Mouse (Mus musculus) hindbrain, embryonic 13.5 days (tissue): ENCODE results near the gene Prm1. TPM values are rescaled to one million over a fixed set of nuclear protein-coding genes. Genes with fewer than 3 reads are reported as not detected.

Source experiments
- ATAC-seq: fragments of 200-750 bp; cut with Nextera tagmentation; 2 replicates; pipeline ENCODE4 v1.8.0; 2017; ENCODE audit warnings: moderate TSS enrichment; ENCODE audit not compliant: low FRiP score
- H3K27ac ChIP-seq: fragments of 300-500 bp; sonication (generic); 2 replicates; pipeline ENCODE4 v1.5.1; 2015; ENCODE audit warnings: inconsistent platforms, mild to moderate bottlenecking, moderate library complexity
- H3K27me3 ChIP-seq: fragments of 300-500 bp; sonication (generic); 2 replicates; pipeline ENCODE4 v1.6.1; 2015; ENCODE audit warnings: mild to moderate bottlenecking, inconsistent platforms
- H3K36me3 ChIP-seq: fragments of 300-500 bp; sonication (generic); 2 replicates; pipeline ENCODE4 v1.6.1; 2015; ENCODE audit warnings: mild to moderate bottlenecking, inconsistent platforms
- H3K4me1 ChIP-seq: fragments of 300-500 bp; sonication (generic); replicated peaks from 2 replicates; pipeline ENCODE4 v1.6.1; 2015; ENCODE audit warnings: inconsistent platforms
- H3K4me2 ChIP-seq: fragments of 300-500 bp; sonication (generic); 2 replicates; pipeline ENCODE4 v1.6.1; 2015; ENCODE audit warnings: inconsistent platforms, mild to moderate bottlenecking, moderate library complexity
- H3K4me3 ChIP-seq: fragments of 300-500 bp; sonication (generic); 2 replicates; pipeline ENCODE4 v1.5.1; 2015; ENCODE audit warnings: mild to moderate bottlenecking, inconsistent platforms
- H3K9ac ChIP-seq: fragments of 300-500 bp; sonication (generic); 2 replicates; pipeline ENCODE4 v1.6.1; 2015; ENCODE audit warnings: mild to moderate bottlenecking, inconsistent platforms
- H3K9me3 ChIP-seq: fragments of 300-500 bp; sonication (generic); 2 replicates; pipeline ENCODE4 v1.6.1; 2016; ENCODE audit warnings: inconsistent platforms
- WGBS: fragments of 180-500 bp; shearing (Covaris S2); methylation state at CpG from one replicate; pipeline ENCODE4 v1.1.7; 2015; 5-methylcytosine and 5-hydroxymethylcytosine counted together
- polyA plus RNA-seq: library from polyadenylated mRNA; unstranded; fragments of >200 nt; fragmentation: Nextera tagmentation; extraction: Ambion mirVana; gene quantifications from 2 replicates; pipeline ENCODE4 v1.2.1, GENCODE M21; 2015

Gene Prm1
- polyA plus RNA-seq, 1 experiment from 2014 or later: not detected

DNA sequence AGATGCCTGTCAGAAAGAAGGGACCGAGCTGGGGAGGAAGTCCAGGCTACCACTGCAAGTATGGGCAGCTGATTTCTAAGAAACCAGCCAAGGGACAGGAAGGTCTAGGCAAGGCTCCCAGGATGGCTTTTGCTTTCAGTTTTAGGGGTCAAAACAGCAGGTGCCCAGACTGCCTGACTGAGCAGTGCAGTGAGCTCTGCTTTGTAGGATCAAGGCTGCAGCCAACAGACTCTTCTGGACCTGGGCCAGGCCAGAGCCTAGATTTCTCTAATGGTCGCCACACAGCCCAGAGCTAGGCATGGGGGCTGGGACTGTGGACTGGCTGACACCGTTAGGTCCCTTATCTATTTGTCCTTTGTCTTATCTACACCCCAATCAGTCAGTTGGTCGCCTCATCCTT is 30.9 kb downstream of the Prm1 start:
- no peak for ATAC-seq
- Histone ChIP-seq H3K9me3 (no peaks in the 10 kb centered on the region), H3K4me2 (no peak overlapping the region), H3K27me3 (no peaks in the 10 kb centered on the region), H3K4me3 (no peak overlapping the region), H3K27ac (no peak overlapping the region), H3K4me1 (no peaks in the 10 kb centered on the region), H3K36me3 (no peaks in the 10 kb centered on the region), H3K9ac (no peak overlapping the region)
- 72% methylated on average over 4 of the region's 4 CpGs for WGBS

DNA sequence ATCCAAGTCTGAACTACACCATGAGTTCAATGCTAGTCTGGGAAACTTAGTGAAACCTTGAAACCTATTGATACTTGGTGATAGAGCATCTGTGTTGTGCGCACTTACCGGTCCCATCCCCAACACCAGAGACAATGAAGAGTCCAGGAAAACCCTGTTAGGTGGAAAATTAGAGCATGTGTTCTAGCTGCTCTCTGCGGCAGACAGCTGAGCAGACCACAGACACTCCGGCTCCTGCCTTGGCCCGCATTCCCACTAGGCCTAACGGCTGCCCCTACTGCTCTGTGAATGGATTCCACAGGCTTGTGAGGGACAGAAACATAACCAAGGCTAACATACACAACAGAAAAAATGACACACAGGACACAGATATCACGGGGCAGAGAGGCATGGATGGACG is 32.1 kb downstream of the Prm1 start:
- no peak overlapping the region for H3K4me2 ChIP-seq
- WGBS: 93% methylated on average over 8 of the region's 8 CpGs

DNA sequence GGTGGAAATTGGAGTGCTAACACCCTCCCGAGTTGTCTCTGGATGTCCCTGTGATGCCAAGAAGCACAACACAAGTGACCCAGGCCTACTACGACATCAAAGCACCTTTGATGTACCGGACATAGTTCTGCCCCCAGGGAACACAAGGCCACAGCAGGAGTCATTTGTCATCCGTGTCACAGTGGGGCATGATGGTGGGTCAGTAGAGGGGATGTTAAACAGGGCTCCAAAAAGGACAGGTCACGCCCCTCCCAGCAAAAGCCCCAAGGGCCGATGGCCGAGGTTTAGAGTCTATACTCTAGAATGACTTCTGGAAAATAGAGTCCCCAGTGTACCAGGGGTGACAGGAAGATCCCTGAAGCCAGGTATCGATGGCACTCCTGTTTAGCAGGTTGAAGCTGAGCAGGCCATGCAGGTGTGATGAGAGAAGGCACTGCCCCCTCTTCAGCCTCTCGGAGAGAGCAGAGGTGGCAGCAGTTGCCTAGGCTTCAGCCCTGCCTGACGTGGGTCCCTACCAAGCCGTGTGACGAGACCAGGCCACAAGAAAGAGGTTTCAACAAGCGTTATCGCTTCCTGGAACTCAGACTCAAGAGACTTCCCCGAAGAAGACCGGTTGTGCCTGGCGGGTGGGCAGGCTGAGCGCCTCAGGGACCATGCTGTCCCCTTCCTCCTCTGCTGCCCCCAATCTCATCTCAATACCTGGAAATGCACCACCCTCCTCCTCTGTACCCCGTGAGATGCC is 33.7 kb downstream of the Prm1 start:
- no peaks in the 10 kb centered on the region for H3K36me3 ChIP-seq
- no peak overlapping the region for H3K4me3 ChIP-seq
- no peak for ATAC-seq
- no peaks in the 10 kb centered on the region for H3K9me3 ChIP-seq
- H3K4me2 ChIP-seq: no peak overlapping the region
- H3K27ac ChIP-seq: no peak overlapping the region
- 53% methylated on average over 19 of the region's 19 CpGs for WGBS
- H3K4me1 ChIP-seq: no peaks in the 10 kb centered on the region
- H3K27me3 ChIP-seq: 0 out of 2 replicates have a peak, but pooled peaks cover 4% of the 10 kb centered on the region
- no peak overlapping the region for H3K9ac ChIP-seq

More for the DNA sequence above, 32.1 kb downstream of the Prm1 start:
- Histone ChIP-seq H3K36me3 (no peaks in the 10 kb centered on the region), H3K27me3 (0 out of 2 replicates have a peak, but pooled peaks cover 4% of the 10 kb centered on the region), H3K4me3 (no peak overlapping the region), H3K27ac (no peak overlapping the region), H3K4me1 (no peaks in the 10 kb centered on the region), H3K9ac (no peak overlapping the region), H3K9me3 (no peaks in the 10 kb centered on the region)
- no peak for ATAC-seq

DNA sequence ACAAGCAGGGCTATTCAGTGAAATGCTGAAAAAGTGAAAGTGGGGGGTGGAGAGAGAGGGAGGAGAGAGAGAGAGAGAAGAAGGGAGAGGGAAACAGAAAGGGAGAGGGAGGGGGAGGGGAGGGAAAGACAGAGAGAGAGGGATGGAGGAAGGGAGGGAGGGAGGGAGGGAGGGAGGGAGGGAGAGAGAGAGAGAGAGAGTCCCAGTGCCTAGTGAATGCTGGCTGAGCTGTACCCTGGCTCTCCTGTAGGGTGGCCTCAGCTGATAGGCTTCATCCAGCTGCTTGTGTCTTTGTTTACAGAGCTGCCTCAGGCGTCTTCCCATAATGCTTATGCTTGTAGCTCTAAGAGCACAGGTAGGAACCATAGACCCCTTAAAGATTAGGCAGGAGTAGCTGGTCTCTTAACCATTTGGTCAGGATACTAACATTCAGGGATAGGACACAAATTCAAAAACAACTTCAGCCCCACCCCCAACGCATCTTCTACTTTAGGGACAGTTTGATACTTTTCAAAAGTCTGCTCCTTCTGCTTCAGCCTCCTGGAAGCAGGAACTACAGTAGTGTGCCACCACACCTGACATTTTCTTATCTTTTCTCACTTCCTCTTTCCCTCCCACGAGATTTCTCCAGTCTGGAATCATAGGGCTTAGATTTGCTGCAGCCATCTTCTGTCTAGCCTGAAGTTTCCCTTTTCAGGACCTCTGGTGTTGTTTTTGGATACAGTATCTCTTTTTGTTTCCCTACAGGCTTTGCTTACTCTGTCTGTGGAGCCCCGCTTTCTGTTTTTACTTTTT is 34.9 kb downstream of the Prm1 start:
- H3K27me3 ChIP-seq: 0 out of 2 replicates have a peak, but pooled peaks cover 4% of the 10 kb centered on the region
- WGBS: 48% methylated on average over 4 of the region's 4 CpGs
- H3K4me3 ChIP-seq: no peak overlapping the region
- no peaks in the 10 kb centered on the region for H3K36me3 ChIP-seq
- H3K4me1 ChIP-seq: no peaks in the 10 kb centered on the region
- no peak overlapping the region for H3K27ac ChIP-seq
- H3K4me2 ChIP-seq: no peak overlapping the region
- no peak for ATAC-seq
- H3K9ac ChIP-seq: no peak overlapping the region
- no peaks in the 10 kb centered on the region for H3K9me3 ChIP-seq

DNA sequence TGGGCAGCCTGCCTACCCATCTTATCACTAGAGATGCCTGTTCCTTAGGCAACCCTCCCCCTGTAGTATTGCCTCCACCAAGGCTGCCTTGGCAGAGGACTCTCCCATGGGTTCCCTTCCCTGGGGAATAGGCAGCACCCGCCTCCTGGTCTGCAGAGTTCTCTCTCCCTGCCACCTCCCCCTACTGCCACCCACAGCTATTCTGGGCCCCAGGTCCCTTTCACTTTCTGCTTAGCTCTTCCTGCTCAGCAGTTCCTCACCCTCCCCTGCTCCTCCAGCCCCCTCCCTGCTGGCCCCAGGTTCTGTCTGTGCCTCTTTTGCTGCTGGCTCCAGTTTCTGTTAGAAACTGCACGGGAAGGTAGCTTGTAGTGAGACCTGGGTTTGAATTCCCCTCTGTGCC is 36.0 kb downstream of the Prm1 start:
- WGBS: 33% methylated on average over 2 of the region's 2 CpGs
- no peak for ATAC-seq
- no peaks in the 10 kb centered on the region for H3K9me3 ChIP-seq
- no peak overlapping the region for H3K4me2 ChIP-seq
- no peak overlapping the region for H3K9ac ChIP-seq
- no peaks in the 10 kb centered on the region for H3K36me3 ChIP-seq
- H3K27ac ChIP-seq: no peak overlapping the region
- no peaks in the 10 kb centered on the region for H3K4me1 ChIP-seq
- H3K27me3 ChIP-seq: 0 out of 2 replicates have a peak, but pooled peaks cover 4% of the 10 kb centered on the region
- H3K4me3 ChIP-seq: no peak overlapping the region

DNA sequence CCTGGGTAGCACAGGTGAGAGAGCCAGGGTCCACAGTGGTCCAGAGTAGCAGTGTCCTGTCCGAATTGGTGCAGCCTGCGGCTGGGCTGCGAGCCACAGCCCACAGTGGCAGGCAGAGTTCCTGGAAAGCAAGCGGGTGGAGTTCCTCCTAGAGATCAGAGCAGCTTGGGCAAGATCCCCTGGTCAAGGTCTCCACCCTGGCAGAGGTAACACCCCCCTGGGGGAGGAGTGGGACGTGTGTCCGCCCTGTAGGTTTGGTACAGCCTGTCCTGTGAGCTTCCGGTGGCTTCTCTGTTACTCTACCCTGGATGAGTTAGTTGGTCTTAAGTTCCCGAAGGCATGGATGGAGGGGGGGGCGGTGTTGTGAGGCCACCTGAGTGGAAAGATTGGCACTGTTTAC is 36.8 kb downstream of the Prm1 start:
- Histone ChIP-seq H3K9ac (no peak overlapping the region), H3K4me1 (no peaks in the 10 kb centered on the region), H3K4me3 (no peak overlapping the region), H3K4me2 (no peak overlapping the region), H3K36me3 (no peaks in the 10 kb centered on the region), H3K9me3 (no peaks in the 10 kb centered on the region), H3K27me3 (0 out of 2 replicates have a peak, but pooled peaks cover 4% of the 10 kb centered on the region), H3K27ac (no peak overlapping the region)
- 69% methylated on average over 9 of the region's 9 CpGs for WGBS
- no peak for ATAC-seq

DNA sequence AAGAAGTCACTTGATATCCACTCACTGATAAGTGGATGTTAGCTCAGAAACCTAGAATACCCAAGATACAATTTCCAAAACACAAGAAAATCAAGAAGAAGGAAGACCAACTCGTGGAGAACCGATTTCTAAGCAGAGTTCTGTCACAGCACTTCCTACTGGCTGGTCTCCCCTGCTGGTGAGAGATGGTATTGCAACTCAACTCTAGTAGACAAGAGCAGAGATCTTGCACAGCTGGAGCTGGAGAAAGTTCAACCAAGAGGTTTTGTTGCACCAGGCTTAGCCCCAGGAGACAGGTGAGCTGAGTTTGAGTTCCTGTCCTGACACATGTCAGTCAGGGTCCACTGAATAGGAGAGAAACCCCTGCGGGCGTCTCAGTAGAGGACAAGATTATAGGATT is 38.5 kb downstream of the Prm1 start:
- H3K4me2 ChIP-seq: no peak overlapping the region
- no peak overlapping the region for H3K4me3 ChIP-seq
- no peaks in the 10 kb centered on the region for H3K36me3 ChIP-seq
- no peak for ATAC-seq
- H3K27me3 ChIP-seq: 0 out of 2 replicates have a peak, but pooled peaks cover 4% of the 10 kb centered on the region
- H3K9me3 ChIP-seq: no peaks in the 10 kb centered on the region
- H3K9ac ChIP-seq: no peak overlapping the region
- 40% methylated on average over 4 of the region's 4 CpGs for WGBS
- H3K4me1 ChIP-seq: no peaks in the 10 kb centered on the region
- no peak overlapping the region for H3K27ac ChIP-seq

DNA sequence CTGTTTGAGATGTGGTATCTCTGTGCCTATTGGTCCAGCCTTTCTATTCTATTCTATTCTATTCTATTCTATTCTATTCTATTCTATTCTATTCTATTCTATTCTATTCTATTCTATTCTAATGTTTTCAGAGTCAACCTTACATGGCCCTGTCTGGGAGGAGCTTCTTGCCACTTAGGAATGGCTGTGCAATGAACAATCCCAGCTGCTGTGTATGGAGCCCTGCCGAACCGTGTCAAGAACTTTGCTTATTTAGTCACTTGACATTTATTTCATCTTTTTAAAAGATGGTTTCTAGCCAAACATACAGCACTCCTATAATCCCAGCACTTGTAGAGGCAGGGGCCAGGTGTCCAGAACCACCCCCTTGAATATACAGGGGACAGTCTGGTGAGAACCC is 41.3 kb downstream of the Prm1 start:
- Histone ChIP-seq H3K4me1 (no peaks in the 10 kb centered on the region; the same call in 1 of the 2 replicates), H3K4me3 (no peak overlapping the region), H3K27ac (no peak overlapping the region), H3K9ac (no peak overlapping the region), H3K27me3 (0 out of 2 replicates have a peak, but pooled peaks cover 4% of the 10 kb centered on the region), H3K36me3 (no peaks in the 10 kb centered on the region), H3K4me2 (no peak overlapping the region), H3K9me3 (no peaks in the 10 kb centered on the region)
- no peak for ATAC-seq
- 69% methylated on average over 2 of the region's 2 CpGs for WGBS

DNA sequence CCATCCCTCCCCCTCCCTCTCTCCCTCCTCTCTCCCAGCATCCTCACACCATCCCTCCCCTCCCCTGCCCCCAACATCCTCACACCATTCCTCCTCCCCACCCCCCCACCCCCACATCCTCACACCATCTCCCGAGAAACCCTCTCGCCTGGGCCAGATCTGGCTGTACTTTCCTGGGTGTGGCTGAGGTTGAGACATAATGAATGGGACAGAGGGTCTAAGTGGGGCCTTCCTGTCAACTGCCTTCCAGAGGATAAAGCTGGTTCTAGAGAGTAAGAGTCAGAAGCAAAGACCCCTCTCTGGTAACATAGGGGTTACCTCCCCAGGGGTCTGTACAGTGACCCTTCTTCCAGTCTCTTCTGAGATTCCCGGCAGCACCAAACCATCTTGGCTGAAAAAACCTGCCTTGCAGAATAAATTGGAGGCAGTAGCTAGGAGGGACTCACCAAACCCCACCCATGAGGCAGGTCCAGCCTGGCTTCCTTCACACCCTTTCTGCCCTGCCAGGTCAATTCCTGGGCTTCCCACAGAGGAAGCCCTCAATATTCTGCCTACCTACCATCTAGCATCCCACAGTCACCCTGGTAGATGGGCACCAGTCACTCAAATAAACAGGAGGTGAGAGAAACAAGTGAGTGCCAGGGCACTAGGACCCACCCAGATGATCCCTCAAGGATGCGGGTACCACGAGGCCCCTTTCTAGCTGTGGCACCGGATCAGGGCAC is 41.9 kb downstream of the Prm1 start:
- 69% methylated on average over 6 of the region's 6 CpGs for WGBS
- H3K4me2 ChIP-seq: no peak overlapping the region
- ATAC-seq: no peak
- no peaks in the 10 kb centered on the region for H3K9me3 ChIP-seq
- H3K4me3 ChIP-seq: no peak overlapping the region
- H3K27me3 ChIP-seq: 0 out of 2 replicates have a peak, but pooled peaks cover 2% of the 10 kb centered on the region
- H3K27ac ChIP-seq: no peak overlapping the region
- no peaks in the 10 kb centered on the region; the same call in 1 of the 2 replicates for H3K4me1 ChIP-seq
- H3K36me3 ChIP-seq: no peaks in the 10 kb centered on the region
- no peak overlapping the region for H3K9ac ChIP-seq

DNA sequence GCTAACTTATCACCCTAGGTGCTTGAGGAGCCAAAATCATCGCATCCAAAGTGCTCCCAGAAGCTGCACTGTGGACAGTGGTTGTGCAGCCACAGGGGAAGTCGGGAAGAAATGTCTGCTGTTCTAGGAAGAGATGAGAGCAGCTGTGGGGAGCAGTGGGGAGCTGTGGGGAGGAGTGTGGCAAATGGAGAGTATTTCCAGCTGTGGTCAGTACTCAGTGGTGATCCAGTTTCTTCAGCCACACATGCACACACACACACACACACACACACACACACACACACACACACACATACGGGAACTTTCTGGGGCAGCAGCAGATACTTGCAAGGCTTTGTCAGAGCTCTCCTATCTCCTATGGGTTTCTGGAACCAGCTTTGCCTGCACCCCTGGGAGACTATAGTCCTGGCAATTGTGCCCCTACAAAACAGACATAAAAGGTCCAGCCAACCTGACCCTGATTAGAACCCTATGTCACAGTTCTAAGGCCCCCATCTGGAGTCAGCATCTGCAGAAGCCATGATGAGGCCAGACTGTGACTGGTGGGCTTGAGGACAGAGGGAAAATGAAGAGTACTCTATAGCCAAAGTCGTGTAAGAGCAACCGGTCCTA is 43.0 kb downstream of the Prm1 start:
- no peaks in the 10 kb centered on the region for H3K36me3 ChIP-seq
- no peaks in the 10 kb centered on the region; the same call in 1 of the 2 replicates for H3K4me1 ChIP-seq
- H3K27ac ChIP-seq: no peak overlapping the region
- no peaks in the 10 kb centered on the region for H3K9me3 ChIP-seq
- no peaks in the 10 kb centered on the region for H3K27me3 ChIP-seq
- WGBS: 70% methylated on average over 5 of the region's 5 CpGs
- no peak overlapping the region for H3K4me2 ChIP-seq
- no peak overlapping the region for H3K9ac ChIP-seq
- no peak for ATAC-seq
- no peak overlapping the region for H3K4me3 ChIP-seq

DNA sequence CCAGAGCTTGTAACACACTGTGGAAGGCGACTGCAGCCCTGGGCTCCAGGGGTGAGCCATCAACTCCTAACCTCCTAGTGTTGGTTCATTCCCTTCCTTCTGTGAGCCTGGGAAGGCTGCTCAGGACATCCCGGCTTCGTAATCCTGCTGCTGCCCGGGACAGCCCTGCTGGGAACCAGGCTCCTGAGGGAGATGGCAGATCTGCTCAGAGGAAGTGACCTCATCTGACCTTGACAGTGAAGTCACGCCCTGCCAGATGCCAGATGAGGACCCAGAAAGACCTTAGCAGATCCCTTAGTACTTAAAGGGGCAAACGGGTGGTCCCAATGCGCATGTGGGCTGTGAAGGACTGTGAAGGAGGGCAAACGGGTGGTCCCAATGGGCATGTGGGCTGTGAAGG is 44.5 kb downstream of the Prm1 start:
- Histone ChIP-seq H3K9me3 (no peaks in the 10 kb centered on the region), H3K27ac (no peak overlapping the region), H3K4me1 (no peaks in the 10 kb centered on the region; the same call in 1 of the 2 replicates), H3K9ac (no peak overlapping the region), H3K36me3 (no peaks in the 10 kb centered on the region), H3K27me3 (no peaks in the 10 kb centered on the region), H3K4me3 (no peak overlapping the region), H3K4me2 (no peak overlapping the region)
- 75% methylated on average over 8 of the region's 8 CpGs for WGBS
- no peak for ATAC-seq

DNA sequence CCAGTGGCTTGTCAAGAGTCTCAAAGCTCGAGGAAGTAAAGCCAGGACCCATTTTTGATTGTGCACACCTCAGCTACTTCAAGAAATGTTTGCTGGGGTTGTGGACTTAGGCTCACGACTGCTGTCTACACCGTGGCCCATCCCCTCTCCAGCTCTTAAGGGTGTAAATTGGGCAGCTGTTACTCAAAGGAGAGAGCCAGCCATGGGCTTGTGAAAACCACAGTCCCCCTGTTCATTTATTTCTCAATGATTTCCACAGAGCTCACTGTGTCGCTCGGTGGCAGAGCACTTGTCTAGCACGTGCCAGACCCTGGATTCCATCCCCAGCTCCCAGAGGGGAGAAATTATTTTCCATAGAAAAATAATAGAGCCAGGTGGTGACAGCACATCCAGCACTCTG is 49.5 kb downstream of the Prm1 start:
- Histone ChIP-seq H3K4me3 (no peak overlapping the region), H3K27ac (no peak overlapping the region), H3K9me3 (no peaks in the 10 kb centered on the region), H3K4me1 (no peaks in the 10 kb centered on the region; the same call in 1 of the 2 replicates), H3K4me2 (no peak overlapping the region), H3K27me3 (no peaks in the 10 kb centered on the region), H3K36me3 (no peaks in the 10 kb centered on the region), H3K9ac (no peak overlapping the region)
- no peak for ATAC-seq
- 71% methylated on average over 6 of the region's 6 CpGs for WGBS
